37 mouse cellular contexts compared by ENCODE assay signal in genomic region chr10:78661198-78661597, GRCm38 (mm10). TPM values are rescaled to one million over a fixed set of nuclear protein-coding genes. Genes with fewer than 3 reads are reported as not detected.
"Had no signal": no experiment of that assay in that cellular context is flagged by ENCODE, and none has a peak within 500 bp of the region (broad histone marks: within the 10 kb centered on the region; RNA-seq: fewer than 3 reads in every experiment).

No protein-coding gene starts in this region.

- DNase-seq: left cerebral cortex, postnatal 4 days; liver; liver, embryonic 13.5 days; liver, postnatal 0 days; lung, adult 18-20 months; lung, embryonic 14.5 days; lung, postnatal 10 days; lung, postnatal 14 days; lung, postnatal 36 days; lung, postnatal 4 days; midbrain, embryonic 14.5 days had no signal

- H3K27ac ChIP-seq: left cerebral cortex, adult 2 months; limb, embryonic 10.5 days; limb, embryonic 12.5 days; limb, embryonic 13.5 days; limb, embryonic 15.5 days; liver, embryonic 12.5 days; liver, embryonic 13.5 days; liver, embryonic 14.5 days; liver, embryonic 15.5 days; lung, embryonic 15.5 days; macrophage; midbrain, embryonic 10.5 days; midbrain, embryonic 12.5 days; midbrain, embryonic 13.5 days; midbrain, embryonic 15.5 days; neural tube, embryonic 12.5 days had no signal

- ATAC-seq: liver, embryonic 12.5 days; liver, postnatal 0 days; midbrain, embryonic 13.5 days; midbrain, embryonic 15.5 days; midbrain, embryonic 16.5 days had no signal

- H3K4me1 ChIP-seq: limb, embryonic 10.5 days; limb, embryonic 12.5 days; limb, embryonic 13.5 days; limb, embryonic 15.5 days; liver, embryonic 12.5 days; liver, embryonic 13.5 days; liver, embryonic 15.5 days; lung, embryonic 15.5 days; megakaryocyte, embryonic 14.5 days; midbrain, embryonic 10.5 days; midbrain, embryonic 12.5 days; midbrain, embryonic 13.5 days; midbrain, embryonic 15.5 days; neural tube, embryonic 12.5 days had no signal

- H3K9ac ChIP-seq: limb, embryonic 12.5 days; limb, embryonic 13.5 days; limb, embryonic 15.5 days; liver, embryonic 12.5 days; liver, embryonic 13.5 days; liver, embryonic 14.5 days; liver, embryonic 15.5 days; liver, postnatal 0 days; lung, embryonic 14.5 days; lung, embryonic 15.5 days; midbrain, embryonic 12.5 days; midbrain, embryonic 13.5 days; midbrain, embryonic 15.5 days; neural tube, embryonic 12.5 days had no signal

- H3K4me2 ChIP-seq: limb, embryonic 12.5 days; limb, embryonic 13.5 days; limb, embryonic 15.5 days; liver, embryonic 11.5 days; liver, embryonic 12.5 days; liver, embryonic 13.5 days; liver, embryonic 15.5 days; lung, embryonic 14.5 days; lung, embryonic 15.5 days; midbrain, embryonic 11.5 days; midbrain, embryonic 12.5 days; midbrain, embryonic 13.5 days; midbrain, embryonic 15.5 days; neural tube, embryonic 12.5 days had no signal

- H3K36me3 ChIP-seq: limb, embryonic 10.5 days; limb, embryonic 12.5 days; limb, embryonic 13.5 days; limb, embryonic 15.5 days; liver, embryonic 12.5 days; liver, embryonic 13.5 days; liver, embryonic 15.5 days; lung, embryonic 15.5 days; midbrain, embryonic 10.5 days; midbrain, embryonic 12.5 days; midbrain, embryonic 13.5 days; midbrain, embryonic 15.5 days; neural tube, embryonic 12.5 days had no signal

- H3K9me3 ChIP-seq: limb, embryonic 10.5 days; limb, embryonic 12.5 days; limb, embryonic 13.5 days; limb, embryonic 15.5 days; liver, embryonic 12.5 days; liver, embryonic 13.5 days; liver, embryonic 15.5 days; lung, embryonic 15.5 days; megakaryocyte, embryonic 14.5 days; midbrain, embryonic 10.5 days; midbrain, embryonic 12.5 days; midbrain, embryonic 13.5 days; midbrain, embryonic 15.5 days; neural tube, embryonic 12.5 days had no signal

- H3K4me3 ChIP-seq: left cerebral cortex, adult 2 months; limb, embryonic 10.5 days; limb, embryonic 12.5 days; limb, embryonic 13.5 days; limb, embryonic 15.5 days; liver, embryonic 12.5 days; liver, embryonic 13.5 days; liver, embryonic 15.5 days; lung, embryonic 15.5 days; megakaryocyte, embryonic 14.5 days; midbrain, embryonic 10.5 days; midbrain, embryonic 12.5 days; midbrain, embryonic 13.5 days; midbrain, embryonic 15.5 days; myocyte; neural tube, embryonic 12.5 days had no signal

- H3K27me3 ChIP-seq: limb, embryonic 12.5 days; limb, embryonic 13.5 days; limb, embryonic 15.5 days; liver, embryonic 12.5 days; liver, embryonic 13.5 days; liver, embryonic 15.5 days; lung, embryonic 15.5 days; megakaryocyte, embryonic 14.5 days; midbrain, embryonic 12.5 days; midbrain, embryonic 13.5 days; midbrain, embryonic 15.5 days; neural tube, embryonic 12.5 days had no signal

RNA-seq across cellular contexts. Expression of gene Olfr1357, which starts 43.3 kb away (rescaled TPM):
- polyA plus RNA-seq: limb, embryonic 10.5 days; limb, embryonic 11.5 days; limb, embryonic 12.5 days; limb, embryonic 13.5 days; limb, embryonic 14.5 days; limb, embryonic 15.5 days; liver, adult 2 months; liver, embryonic 11.5 days; liver, embryonic 12.5 days; liver, embryonic 13.5 days; liver, embryonic 14.5 days; liver, embryonic 15.5 days; liver, embryonic 16.5 days; liver, postnatal 0 days; lung, embryonic 14.5 days; lung, embryonic 15.5 days; macrophage; midbrain, embryonic 10.5 days; midbrain, embryonic 11.5 days; midbrain, embryonic 12.5 days; midbrain, embryonic 13.5 days; midbrain, embryonic 14.5 days; midbrain, embryonic 15.5 days; midbrain, embryonic 16.5 days; midbrain, postnatal 0 days; myocyte; neural tube, embryonic 11.5 days; neural tube, embryonic 12.5 days had no signal

RNA-seq across cellular contexts. Expression of gene Casp14, which starts 56.9 kb away (rescaled TPM):
- polyA plus RNA-seq: liver, adult 2 months; liver, embryonic 11.5 days; liver, embryonic 12.5 days; liver, embryonic 13.5 days; liver, embryonic 14.5 days; liver, embryonic 15.5 days; liver, embryonic 16.5 days; liver, postnatal 0 days; lung, embryonic 14.5 days; macrophage; midbrain, embryonic 10.5 days; midbrain, embryonic 11.5 days; midbrain, embryonic 12.5 days; midbrain, embryonic 13.5 days; midbrain, embryonic 14.5 days; midbrain, embryonic 15.5 days; midbrain, embryonic 16.5 days; midbrain, postnatal 0 days; myocyte; neural tube, embryonic 11.5 days; neural tube, embryonic 12.5 days had no signal
